Mouse (Mus musculus) frontal cortex, postnatal 10 days (tissue): Measurements from ENCODE around the gene Olfr412.

Experiments used
- DNase-seq, 2 experiments: peaks; one replicate each; pipeline ENCODE4 v3.0.0; 2022; ENCODE audit warnings: low spot score in 2 of 2, mixed read lengths in 1 of 2

The Olfr412 gene

GRCm38 (mm10) chr11:74413449-74413972 lies 51.6 kb downstream of the Olfr412 start:
- no peak for DNase-seq

DNA sequence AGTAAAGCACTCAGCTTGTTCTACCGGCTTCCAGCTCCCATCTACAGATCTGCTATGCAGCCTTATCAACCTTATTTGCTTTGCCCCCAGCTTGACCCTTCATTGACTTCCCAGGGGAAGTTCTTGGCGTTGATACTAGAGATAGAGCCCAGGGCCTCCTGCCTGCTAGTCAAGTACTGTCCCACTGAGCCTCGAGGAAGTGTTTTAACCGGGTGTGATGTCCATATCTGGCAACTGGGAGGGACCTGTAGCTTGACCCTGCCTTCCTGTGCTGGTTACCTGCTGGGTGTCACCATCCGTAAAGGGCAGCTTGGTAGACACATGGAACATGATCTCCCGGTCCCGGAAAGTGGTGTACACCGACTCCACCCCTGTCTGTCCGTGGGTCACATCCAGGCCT lies 52.2 kb downstream of the Olfr412 start:
- DNase-seq = no peak

DNA sequence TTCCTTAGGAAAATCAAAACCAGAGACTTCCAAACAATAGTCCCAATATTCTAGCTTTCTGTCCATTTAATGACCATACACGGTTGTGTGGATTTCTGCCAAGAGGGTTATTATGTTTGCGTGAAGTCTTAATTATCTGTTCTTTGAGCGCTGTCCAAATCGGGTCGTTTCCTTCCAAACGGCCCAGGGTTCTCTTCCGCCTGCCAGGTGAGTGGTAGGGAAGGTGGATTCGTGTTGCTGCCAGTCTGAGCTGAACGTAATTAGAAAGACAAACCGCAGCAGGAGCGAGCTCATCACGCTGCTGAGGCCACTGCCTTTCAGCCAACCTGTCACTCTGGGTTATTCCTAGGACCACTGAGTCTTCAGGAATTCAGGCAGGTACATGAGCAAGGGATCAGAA lies 53.9 kb downstream of the Olfr412 start:
- no peak for DNase-seq
